Mouse (Mus musculus) spleen, adult 18-20 months (tissue): Measurements from ENCODE around the gene Zfp689.

ENCODE experiments used
- DNase-seq, 2 experiments: peaks; one replicate each; pipeline ENCODE4 v3.0.0; 2022; ENCODE audit warnings: mixed read lengths in 2 of 2

Zfp689 gene

DNA sequence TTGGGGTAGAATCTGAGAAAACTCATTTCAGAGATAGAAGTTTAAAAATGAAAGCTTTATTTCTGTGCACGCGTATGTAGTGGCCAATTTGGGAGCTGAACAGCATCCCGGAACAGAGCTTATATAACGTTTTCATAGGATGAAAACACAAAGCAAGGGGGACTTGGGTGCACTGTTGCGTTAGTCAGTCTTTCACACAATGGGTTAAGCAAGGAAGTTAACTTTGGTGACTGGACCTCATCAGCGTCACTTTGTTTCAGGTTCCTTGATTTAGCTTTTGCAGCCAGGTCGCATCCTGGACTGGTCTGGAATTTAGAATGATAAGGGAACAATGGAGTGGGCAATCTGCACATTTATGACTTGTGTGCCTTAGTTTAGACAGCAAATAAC, 55.0 kb downstream of the Zfp689 start:
- DNase-seq = no peak

DNA sequence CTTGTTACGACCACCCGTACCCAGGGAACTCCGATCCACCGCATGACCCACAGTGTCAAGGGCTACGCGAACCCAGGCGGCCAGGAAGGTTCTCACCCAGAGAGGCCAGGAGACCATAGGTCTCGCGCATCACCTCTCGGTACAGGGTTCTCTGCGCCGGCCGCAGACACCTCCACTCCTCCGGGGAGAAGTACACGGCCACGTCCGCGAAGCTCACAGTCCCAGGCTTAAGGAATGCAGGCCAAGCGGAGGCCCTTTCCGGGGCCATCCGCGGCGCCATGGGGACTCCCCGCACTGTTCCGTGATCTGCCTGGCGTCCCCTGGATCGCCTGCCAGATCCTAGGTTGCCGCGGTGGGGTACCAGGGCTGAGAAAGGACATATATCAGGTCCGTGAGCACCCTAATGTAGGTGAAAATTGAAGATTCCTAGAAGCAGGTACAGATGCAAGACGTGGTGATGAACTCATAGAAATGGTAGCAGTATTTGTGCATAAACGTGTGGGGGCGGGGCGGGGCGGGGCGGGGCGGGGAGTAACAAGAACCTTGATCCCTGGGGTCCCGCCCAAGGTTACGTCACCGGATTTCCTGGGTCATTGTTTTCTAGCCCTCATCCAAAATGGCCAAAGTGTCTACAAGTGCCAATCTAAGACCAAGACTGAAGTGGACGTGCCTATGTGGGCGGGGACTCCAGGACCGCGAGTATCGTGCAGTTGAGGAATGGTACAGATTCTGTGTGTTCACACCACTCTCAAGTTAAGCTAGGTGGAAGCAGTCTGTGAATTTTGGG, 55.6 kb downstream of the Zfp689 start, which contains the start of gene E430018J23Rik:
TSS of gene E430018J23Rik (minus strand) at position 473 of the 787 bp plus-strand sequence.
- peak; percentile 90 to 94 for DNase-seq

DNA sequence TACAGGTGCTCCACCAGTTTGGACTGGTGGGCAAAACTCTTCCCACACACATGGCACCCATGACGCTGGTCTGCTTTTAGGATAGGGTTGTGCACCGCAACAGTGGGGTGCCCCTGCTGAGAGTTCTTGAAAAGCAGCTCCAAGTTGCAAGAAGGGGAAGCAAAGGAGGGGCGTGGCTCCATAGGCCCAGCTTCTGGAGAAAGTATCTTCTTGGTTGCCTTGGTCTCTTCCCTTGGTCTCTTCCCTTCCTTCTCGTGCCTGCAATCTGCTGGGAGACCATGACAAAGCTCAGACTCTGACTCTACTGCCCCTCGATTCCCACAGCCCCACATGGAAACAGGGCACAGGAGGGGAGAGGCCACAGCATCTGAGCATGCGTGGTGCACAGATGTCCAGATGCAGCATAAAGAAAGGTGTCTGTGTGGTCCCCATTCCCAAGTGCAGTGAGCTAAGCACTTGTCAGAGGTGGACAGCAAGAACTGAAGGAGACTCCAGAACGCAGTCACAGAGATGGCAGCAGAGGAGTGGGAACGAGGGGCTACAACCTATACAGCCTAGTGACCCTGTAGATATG, 56.6 kb downstream of the Zfp689 start:
- DNase-seq = no peak
